Mouse (Mus musculus): ENCODE data around the gene Klhl32. TPM values are rescaled to one million over a fixed set of nuclear protein-coding genes. Genes with fewer than 3 reads are reported as not detected.

Gene Klhl32
- polyA plus RNA-seq, 1 experiment from 2014 or later = 4.2 TPM

- WGBS = 45% methylated on average over 2 of the region's 2 CpGs
- H3K36me3 ChIP-seq (ENCODE audit: control insufficient read depth, insufficient read depth, low read length) = no peaks in the 10 kb centered on the region
- no peak overlapping the region for H3K27ac ChIP-seq (ENCODE audit: low read length)
- no peak for ATAC-seq (ENCODE audit: insufficient number of reproducible peaks, insufficient read depth, low FRiP score, low read depth)
- no peaks in the 10 kb centered on the region for H3K27me3 ChIP-seq (ENCODE audit: control insufficient read depth, insufficient read depth, low read length)
- H3K9me3 ChIP-seq (ENCODE audit: control insufficient read depth, low read depth, low read length) = no peaks in the 10 kb centered on the region
- H3K4me1 ChIP-seq (ENCODE audit: control insufficient read depth, insufficient read depth, low read length) = no peaks in the 10 kb centered on the region
- no peak overlapping the region for H3K9ac ChIP-seq (replicated peaks; ENCODE audit: low read depth, low read length)
- H3K4me3 ChIP-seq (ENCODE audit: low read depth, low read length) = no peak overlapping the region
- H3K4me2 ChIP-seq (replicated peaks; ENCODE audit: low read depth, low read length) = no peak overlapping the region
Measured at GRCm38 (mm10) chr4:24801343-24801742, 49.6 kb downstream of the Klhl32 start.

GRCm38 (mm10) chr4:24800345-24800936 is 50.5 kb downstream of the Klhl32 start:
- Histone ChIP-seq H3K27me3 (ENCODE audit: control insufficient read depth, insufficient read depth, low read length) (no peaks in the 10 kb centered on the region), H3K4me2 (replicated peaks; ENCODE audit: low read depth, low read length) (no peak overlapping the region), H3K36me3 (ENCODE audit: control insufficient read depth, insufficient read depth, low read length) (no peaks in the 10 kb centered on the region), H3K9ac (replicated peaks; ENCODE audit: low read depth, low read length) (no peak overlapping the region), H3K27ac (ENCODE audit: low read length) (no peak overlapping the region), H3K9me3 (ENCODE audit: control insufficient read depth, low read depth, low read length) (no peaks in the 10 kb centered on the region), H3K4me1 (ENCODE audit: control insufficient read depth, insufficient read depth, low read length) (no peaks in the 10 kb centered on the region), H3K4me3 (ENCODE audit: low read depth, low read length) (no peak overlapping the region)
- WGBS = 90% methylated on average over 9 of the region's 9 CpGs
- no peak for ATAC-seq (ENCODE audit: insufficient number of reproducible peaks, insufficient read depth, low FRiP score, low read depth)

GRCm38 (mm10) chr4:24799037-24799436 is 51.9 kb downstream of the Klhl32 start:
- Histone ChIP-seq H3K27ac (ENCODE audit: low read length) (no peak overlapping the region), H3K4me3 (ENCODE audit: low read depth, low read length) (no peak overlapping the region), H3K27me3 (ENCODE audit: control insufficient read depth, insufficient read depth, low read length) (no peaks in the 10 kb centered on the region), H3K36me3 (ENCODE audit: control insufficient read depth, insufficient read depth, low read length) (no peaks in the 10 kb centered on the region), H3K9ac (replicated peaks; ENCODE audit: low read depth, low read length) (no peak overlapping the region), H3K9me3 (ENCODE audit: control insufficient read depth, low read depth, low read length) (no peaks in the 10 kb centered on the region), H3K4me1 (ENCODE audit: control insufficient read depth, insufficient read depth, low read length) (no peaks in the 10 kb centered on the region), H3K4me2 (replicated peaks; ENCODE audit: low read depth, low read length) (no peak overlapping the region)
- no peak for ATAC-seq (ENCODE audit: insufficient number of reproducible peaks, insufficient read depth, low FRiP score, low read depth)
- WGBS = 80% methylated on average over 6 of the region's 6 CpGs

- ATAC-seq (ENCODE audit: insufficient number of reproducible peaks, insufficient read depth, low FRiP score, low read depth) = no peak
- 39% methylated on average over 3 of the region's 3 CpGs for WGBS
Measured at GRCm38 (mm10) chr4:24797868-24798267, 53.1 kb downstream of the Klhl32 start.

GRCm38 (mm10) chr4:24797280-24797679 is 53.6 kb downstream of the Klhl32 start:
- no peaks in the 10 kb centered on the region for H3K36me3 ChIP-seq (ENCODE audit: control insufficient read depth, insufficient read depth, low read length)
- no peaks in the 10 kb centered on the region for H3K27me3 ChIP-seq (ENCODE audit: control insufficient read depth, insufficient read depth, low read length)
- 83% methylated on average over 5 of the region's 5 CpGs for WGBS
- no peak overlapping the region for H3K4me2 ChIP-seq (replicated peaks; ENCODE audit: low read depth, low read length)
- ATAC-seq (ENCODE audit: insufficient number of reproducible peaks, insufficient read depth, low FRiP score, low read depth) = no peak
- no peaks in the 10 kb centered on the region for H3K4me1 ChIP-seq (ENCODE audit: control insufficient read depth, insufficient read depth, low read length)
- no peak overlapping the region for H3K4me3 ChIP-seq (ENCODE audit: low read depth, low read length)
- no peak overlapping the region for H3K27ac ChIP-seq (ENCODE audit: low read length)
- H3K9ac ChIP-seq (replicated peaks; ENCODE audit: low read depth, low read length) = no peak overlapping the region
- H3K9me3 ChIP-seq (ENCODE audit: control insufficient read depth, low read depth, low read length) = no peaks in the 10 kb centered on the region

More at GRCm38 (mm10) chr4:24797868-24798267, 53.1 kb downstream of the Klhl32 start:
- no peaks in the 10 kb centered on the region for H3K27me3 ChIP-seq (ENCODE audit: control insufficient read depth, insufficient read depth, low read length)
- H3K9ac ChIP-seq (replicated peaks; ENCODE audit: low read depth, low read length) = no peak overlapping the region
- H3K4me2 ChIP-seq (replicated peaks; ENCODE audit: low read depth, low read length) = no peak overlapping the region
- no peaks in the 10 kb centered on the region for H3K9me3 ChIP-seq (ENCODE audit: control insufficient read depth, low read depth, low read length)
- H3K27ac ChIP-seq (ENCODE audit: low read length) = no peak overlapping the region
- no peaks in the 10 kb centered on the region for H3K36me3 ChIP-seq (ENCODE audit: control insufficient read depth, insufficient read depth, low read length)
- H3K4me1 ChIP-seq (ENCODE audit: control insufficient read depth, insufficient read depth, low read length) = no peaks in the 10 kb centered on the region
- no peak overlapping the region for H3K4me3 ChIP-seq (ENCODE audit: low read depth, low read length)

- WGBS = 49% methylated on average over 1 of the region's 1 CpGs
Measured at GRCm38 (mm10) chr4:24796229-24796628, 54.7 kb downstream of the Klhl32 start.

GRCm38 (mm10) chr4:24795180-24795579 is 55.7 kb downstream of the Klhl32 start:
- 77% methylated on average over 2 of the region's 2 CpGs for WGBS

More at GRCm38 (mm10) chr4:24796229-24796628, 54.7 kb downstream of the Klhl32 start:
- Histone ChIP-seq H3K9me3 (ENCODE audit: control insufficient read depth, low read depth, low read length) (no peaks in the 10 kb centered on the region), H3K4me2 (replicated peaks; ENCODE audit: low read depth, low read length) (no peak overlapping the region), H3K4me3 (ENCODE audit: low read depth, low read length) (no peak overlapping the region), H3K36me3 (ENCODE audit: control insufficient read depth, insufficient read depth, low read length) (no peaks in the 10 kb centered on the region), H3K27me3 (ENCODE audit: control insufficient read depth, insufficient read depth, low read length) (no peaks in the 10 kb centered on the region), H3K27ac (ENCODE audit: low read length) (no peak overlapping the region), H3K4me1 (ENCODE audit: control insufficient read depth, insufficient read depth, low read length) (no peaks in the 10 kb centered on the region), H3K9ac (replicated peaks; ENCODE audit: low read depth, low read length) (no peak overlapping the region)
- no peak for ATAC-seq (ENCODE audit: insufficient number of reproducible peaks, insufficient read depth, low FRiP score, low read depth)

GRCm38 (mm10) chr4:24793726-24794345 is 57.1 kb downstream of the Klhl32 start:
- Histone ChIP-seq H3K4me3 (ENCODE audit: low read depth, low read length) (no peak overlapping the region), H3K36me3 (ENCODE audit: control insufficient read depth, insufficient read depth, low read length) (no peaks in the 10 kb centered on the region), H3K27ac (ENCODE audit: low read length) (no peak overlapping the region), H3K27me3 (ENCODE audit: control insufficient read depth, insufficient read depth, low read length) (no peaks in the 10 kb centered on the region), H3K9me3 (ENCODE audit: control insufficient read depth, low read depth, low read length) (no peaks in the 10 kb centered on the region), H3K4me2 (replicated peaks; ENCODE audit: low read depth, low read length) (no peak overlapping the region), H3K4me1 (ENCODE audit: control insufficient read depth, insufficient read depth, low read length) (no peaks in the 10 kb centered on the region), H3K9ac (replicated peaks; ENCODE audit: low read depth, low read length) (no peak overlapping the region)
- ATAC-seq (ENCODE audit: insufficient number of reproducible peaks, insufficient read depth, low FRiP score, low read depth) = no peak
- WGBS = 65% methylated on average over 7 of the region's 7 CpGs

More at GRCm38 (mm10) chr4:24795180-24795579, 55.7 kb downstream of the Klhl32 start:
- Histone ChIP-seq H3K36me3 (ENCODE audit: control insufficient read depth, insufficient read depth, low read length) (no peaks in the 10 kb centered on the region), H3K27ac (ENCODE audit: low read length) (no peak overlapping the region), H3K4me1 (ENCODE audit: control insufficient read depth, insufficient read depth, low read length) (no peaks in the 10 kb centered on the region), H3K9ac (replicated peaks; ENCODE audit: low read depth, low read length) (no peak overlapping the region), H3K4me3 (ENCODE audit: low read depth, low read length) (no peak overlapping the region), H3K27me3 (ENCODE audit: control insufficient read depth, insufficient read depth, low read length) (no peaks in the 10 kb centered on the region), H3K9me3 (ENCODE audit: control insufficient read depth, low read depth, low read length) (no peaks in the 10 kb centered on the region), H3K4me2 (replicated peaks; ENCODE audit: low read depth, low read length) (no peak overlapping the region)
- ATAC-seq (ENCODE audit: insufficient number of reproducible peaks, insufficient read depth, low FRiP score, low read depth) = no peak
